Mouse (Mus musculus) right cerebral cortex, adult 2 months (tissue): Measurements from ENCODE around the gene Lrrc7.
A peak's percentile ranks its signal among the peaks of the same experiment; 100 is the strongest.

Experiments used
- DNase-seq, 2 experiments: peaks; one replicate each; pipeline ENCODE4 v3.0.0; 2021 to 2022; ENCODE audit warnings: low spot score in 2 of 2

Gene Lrrc7

DNA sequence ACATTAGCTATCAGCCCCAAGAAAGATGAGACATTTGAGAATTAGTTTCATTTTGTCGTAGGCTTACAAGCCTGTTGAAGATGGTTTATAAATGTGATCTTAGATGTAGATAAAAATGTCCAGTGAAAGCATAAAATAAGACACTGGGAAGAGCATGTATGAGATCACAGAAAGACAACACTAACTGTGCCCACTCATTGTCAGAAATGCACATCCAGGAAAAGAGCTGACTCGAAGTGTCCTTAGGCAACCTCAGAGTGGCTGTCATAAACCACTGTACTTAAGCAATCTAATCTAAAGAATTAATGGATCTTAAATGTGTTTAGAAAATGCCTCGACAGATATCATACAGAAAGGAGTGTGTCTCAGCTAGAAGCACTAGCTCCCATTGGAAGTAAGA lies 196.2 kb downstream of the Lrrc7 start:
- no peak for DNase-seq

DNA sequence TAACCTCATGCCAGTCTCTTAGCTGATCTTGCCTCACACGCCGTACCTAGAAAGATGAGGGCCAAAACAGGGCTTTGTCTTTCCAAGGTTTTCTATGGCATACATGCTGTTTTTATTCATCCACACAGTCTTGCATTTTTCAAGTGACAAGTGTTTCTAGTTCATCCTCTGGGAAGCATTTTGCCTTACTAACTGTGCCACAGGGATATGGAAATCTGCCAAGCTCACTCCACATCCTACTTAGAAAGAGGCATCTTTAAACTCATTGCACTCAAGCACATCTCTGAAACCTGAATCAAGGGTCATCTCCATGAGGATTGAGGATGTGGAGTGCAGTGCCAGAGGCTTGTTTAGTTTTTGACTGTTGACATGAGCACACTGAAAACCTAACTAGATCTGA lies 199.9 kb downstream of the Lrrc7 start:
- DNase-seq: no peak

DNA sequence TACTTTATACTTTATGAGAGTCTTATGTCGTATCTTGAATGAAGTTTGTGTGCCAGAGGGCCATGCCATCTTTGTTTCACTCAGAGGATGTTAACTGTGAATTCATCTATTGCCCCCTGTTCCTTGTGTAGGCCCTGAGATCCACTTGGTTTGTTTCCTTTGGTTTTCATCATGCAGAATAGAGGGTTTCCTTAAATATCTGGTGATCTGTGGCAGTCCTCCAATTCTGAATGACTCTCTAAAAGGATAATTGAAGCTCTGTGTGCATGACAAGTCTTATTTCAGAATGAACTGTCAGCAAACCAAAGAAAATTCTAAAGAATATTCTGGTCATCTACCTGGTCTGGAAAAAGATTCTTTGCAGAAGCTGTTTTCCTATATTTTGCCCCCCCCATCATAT lies 205.3 kb downstream of the Lrrc7 start:
- DNase-seq: no peak

- DNase-seq: no peak
Observed at GRCm38 (mm10) chr3:158356194-158356593, 205.8 kb downstream of the Lrrc7 start.

DNA sequence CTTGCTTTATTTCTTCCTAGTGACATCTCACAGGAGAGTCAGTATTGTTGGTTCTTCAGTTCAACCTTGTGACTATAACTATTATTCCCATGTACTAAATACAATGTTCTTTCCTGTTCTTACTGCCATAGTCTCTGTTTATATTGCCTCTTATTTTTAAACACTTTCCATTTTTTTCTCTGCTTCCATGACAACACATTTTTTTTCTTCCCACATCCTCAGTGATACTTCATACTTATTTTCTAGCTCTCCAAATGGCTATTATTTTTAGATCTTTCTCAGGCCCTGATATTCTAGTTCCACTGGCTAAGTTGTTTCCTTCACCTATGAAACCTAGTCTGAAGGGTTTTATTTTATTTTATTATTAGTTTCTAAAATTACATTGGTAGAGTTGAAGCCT lies 221.2 kb downstream of the Lrrc7 start:
- DNase-seq: no peak

GRCm38 (mm10) chr3:158330085-158330484 lies 231.9 kb downstream of the Lrrc7 start:
- DNase-seq: no peak

- no peak for DNase-seq
Observed at GRCm38 (mm10) chr3:158310391-158310790, 251.6 kb downstream of the Lrrc7 start.

GRCm38 (mm10) chr3:158307415-158307814 lies 254.6 kb downstream of the Lrrc7 start:
- peak; percentile 32 to 40 for DNase-seq

DNA sequence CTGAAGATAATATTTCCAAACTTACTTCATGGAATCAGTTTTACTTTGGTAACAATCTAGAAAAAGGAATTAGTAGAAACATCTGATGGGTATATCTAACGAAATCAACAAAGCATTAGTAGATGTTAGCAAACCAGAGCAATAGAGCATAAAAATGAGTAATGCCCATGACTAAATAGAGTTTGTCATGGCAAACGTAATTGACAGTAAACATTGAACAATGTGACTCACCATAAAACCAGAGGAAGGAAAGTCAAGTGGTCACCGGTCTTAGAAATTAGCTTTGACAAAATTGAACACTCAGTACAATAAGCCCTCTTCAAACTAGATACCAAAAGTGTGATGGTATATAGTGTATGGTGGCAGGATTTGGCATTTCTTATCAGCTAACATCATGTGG lies 263.3 kb downstream of the Lrrc7 start:
- no peak for DNase-seq

- DNase-seq: peak; percentile 59 to 60
Observed at GRCm38 (mm10) chr3:158295041-158295440, 267.0 kb downstream of the Lrrc7 start.

GRCm38 (mm10) chr3:158284431-158284830 lies 277.6 kb downstream of the Lrrc7 start:
- DNase-seq: no peak

DNA sequence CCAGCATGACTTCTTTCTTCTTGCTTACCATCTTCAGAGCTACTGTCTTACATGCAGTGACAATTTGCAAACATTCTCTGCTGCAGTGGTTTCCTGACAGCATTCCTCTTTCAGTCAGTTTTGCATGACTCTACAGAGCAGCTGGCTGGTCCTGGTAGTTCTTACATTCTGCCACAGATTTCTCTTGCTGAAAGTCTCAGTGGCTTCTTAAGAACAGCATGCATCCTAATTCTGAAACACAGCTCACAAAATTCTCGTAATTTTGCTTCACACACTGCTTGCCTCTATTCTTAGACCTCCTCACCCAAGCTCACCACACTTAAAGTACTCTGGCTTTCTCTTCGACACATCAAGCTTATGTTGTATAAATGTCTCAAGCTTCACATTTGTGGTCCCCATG lies 283.4 kb downstream of the Lrrc7 start:
- peak in 1 of 2 experiments; percentile 22 for DNase-seq

- no peak for DNase-seq
Observed at GRCm38 (mm10) chr3:158272700-158273099, 289.3 kb downstream of the Lrrc7 start.

DNA sequence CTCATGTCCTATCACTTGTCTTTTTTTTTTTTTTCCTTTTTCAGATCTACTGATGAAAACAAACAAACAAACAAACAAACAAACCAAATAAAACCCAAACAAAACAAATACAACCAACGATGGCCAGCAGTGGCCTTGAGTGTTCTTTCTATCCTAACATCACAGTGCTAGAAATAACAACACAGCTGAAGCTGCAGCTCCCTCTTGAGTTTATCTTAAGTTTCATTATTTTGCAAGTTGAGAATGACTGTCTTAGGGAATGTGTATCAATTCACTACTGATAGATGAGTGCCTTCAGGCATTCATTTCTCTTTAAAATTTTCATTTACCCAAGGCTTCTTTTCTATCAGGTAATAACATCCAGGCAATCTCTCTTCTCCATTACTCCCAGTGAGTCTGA lies 291.1 kb downstream of the Lrrc7 start:
- DNase-seq: no peak

GRCm38 (mm10) chr3:158252576-158252975 lies 309.4 kb downstream of the Lrrc7 start:
- DNase-seq: no peak

DNA sequence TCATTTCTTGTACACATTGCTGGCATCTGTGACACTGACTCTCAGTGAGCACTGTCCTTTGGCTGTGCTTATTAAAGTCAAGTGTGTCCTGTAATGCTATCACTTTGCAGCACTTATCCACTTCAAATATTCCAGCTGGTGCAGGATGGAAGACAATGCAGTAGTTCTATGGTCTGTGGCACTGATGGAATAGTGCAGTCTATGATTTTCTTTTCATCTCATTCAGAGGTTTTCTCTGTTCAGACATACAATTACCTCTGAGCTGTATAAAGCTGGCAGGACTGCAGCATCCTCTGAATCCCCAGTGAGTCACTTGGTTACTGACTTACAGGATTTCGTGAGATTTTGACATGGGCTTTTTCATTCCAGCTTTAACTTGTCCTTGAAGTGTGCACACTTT lies 314.3 kb downstream of the Lrrc7 start:
- DNase-seq: no peak

- DNase-seq: no peak
Observed at GRCm38 (mm10) chr3:158210657-158211056, 351.4 kb downstream of the Lrrc7 start.

GRCm38 (mm10) chr3:158210026-158210425 lies 352.0 kb downstream of the Lrrc7 start:
- peak; percentile 58 to 59 for DNase-seq

DNA sequence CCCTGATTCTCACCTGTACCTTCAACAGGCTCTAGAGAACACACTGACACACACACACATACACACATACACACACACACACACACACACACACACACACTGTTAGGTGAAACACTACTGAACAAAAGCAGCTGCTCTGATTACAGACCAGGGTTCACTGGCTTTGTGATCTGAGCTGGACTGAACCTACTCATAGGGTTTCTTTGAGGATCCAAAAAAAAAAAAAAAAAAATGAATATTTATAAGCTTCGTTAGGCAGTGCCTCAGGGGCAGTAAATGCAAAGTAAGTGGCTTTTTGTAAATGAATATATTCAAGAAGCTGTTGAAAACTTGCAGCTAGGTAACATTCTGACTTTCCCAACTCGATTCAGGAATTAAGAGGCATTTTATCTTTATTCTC lies 354.2 kb downstream of the Lrrc7 start:
- DNase-seq: no peak

DNA sequence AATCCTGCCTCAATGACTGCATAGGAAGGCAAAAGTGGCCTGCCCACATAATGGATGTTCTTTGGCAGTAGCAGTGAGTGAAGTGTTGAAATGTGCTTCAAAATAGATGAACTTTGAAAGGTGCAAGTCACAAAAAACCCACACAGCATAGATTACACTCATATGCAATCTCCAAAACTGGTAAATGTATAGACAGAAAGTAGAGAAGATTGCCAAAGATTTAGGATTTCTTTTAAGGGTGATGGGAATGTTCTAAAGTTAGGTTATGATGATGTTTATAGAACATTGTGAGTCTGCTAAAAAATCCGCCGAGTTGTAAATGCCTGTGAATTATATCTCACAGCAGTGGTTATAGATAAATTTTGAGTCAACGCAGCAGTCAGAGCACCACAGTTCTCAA lies 359.2 kb downstream of the Lrrc7 start:
- no peak for DNase-seq

GRCm38 (mm10) chr3:158195426-158195825 lies 366.6 kb downstream of the Lrrc7 start:
- no peak for DNase-seq

GRCm38 (mm10) chr3:158193229-158193628 lies 368.8 kb downstream of the Lrrc7 start:
- DNase-seq: no peak

- no peak for DNase-seq
Observed at GRCm38 (mm10) chr3:158174880-158175735, 386.9 kb downstream of the Lrrc7 start.

- DNase-seq: no peak
Observed at GRCm38 (mm10) chr3:158169180-158169579, 392.8 kb downstream of the Lrrc7 start.
